Mouse (Mus musculus): Measurements from ENCODE around the gene Cdc6.
"Not testable (repeated sequence)": the region's sequence is repeated elsewhere in the genome, so short reads cannot be mapped to it uniquely, and the experiment has no call there.

Gene Cdc6

DNA sequence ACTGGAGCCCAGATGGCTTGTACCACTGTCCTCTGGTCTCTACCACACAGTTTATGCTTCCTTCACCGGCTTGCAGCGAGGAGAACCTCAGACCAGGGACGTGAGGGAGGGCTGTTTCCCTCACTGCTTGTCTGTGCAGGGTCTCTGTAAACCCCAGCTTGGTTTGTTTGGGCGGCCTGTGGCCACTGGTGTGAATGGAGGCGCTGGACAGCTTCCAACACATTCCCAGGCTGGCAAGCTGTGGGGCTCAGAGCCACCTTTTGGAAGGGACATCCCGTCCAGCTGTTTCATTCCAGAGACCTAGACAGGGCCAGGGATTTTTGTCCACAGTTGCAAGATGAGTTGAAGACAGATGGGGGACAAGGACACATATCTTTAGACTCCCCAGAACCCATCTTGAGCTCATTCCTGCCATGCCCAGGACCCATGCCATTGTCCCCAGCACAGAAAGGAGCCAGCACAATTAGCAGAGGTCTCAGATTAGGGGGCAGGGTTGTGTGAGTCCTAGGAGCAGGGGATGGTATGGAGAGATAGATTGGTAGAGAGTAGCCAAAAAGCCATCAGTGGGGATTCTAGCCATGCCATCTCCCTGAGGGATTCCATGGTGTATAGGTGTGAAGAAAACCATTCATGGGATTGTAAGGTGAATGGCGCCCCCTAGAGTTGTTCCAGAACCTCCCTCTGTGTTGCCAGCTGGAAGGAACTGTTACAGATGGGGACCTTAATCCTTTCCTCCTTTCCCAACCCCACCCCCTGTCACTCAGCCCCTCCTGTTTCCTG, 24.1 kb downstream of the Cdc6 start:
- no peak for DNase-seq (ENCODE audit: low read depth, low spot score)

DNA sequence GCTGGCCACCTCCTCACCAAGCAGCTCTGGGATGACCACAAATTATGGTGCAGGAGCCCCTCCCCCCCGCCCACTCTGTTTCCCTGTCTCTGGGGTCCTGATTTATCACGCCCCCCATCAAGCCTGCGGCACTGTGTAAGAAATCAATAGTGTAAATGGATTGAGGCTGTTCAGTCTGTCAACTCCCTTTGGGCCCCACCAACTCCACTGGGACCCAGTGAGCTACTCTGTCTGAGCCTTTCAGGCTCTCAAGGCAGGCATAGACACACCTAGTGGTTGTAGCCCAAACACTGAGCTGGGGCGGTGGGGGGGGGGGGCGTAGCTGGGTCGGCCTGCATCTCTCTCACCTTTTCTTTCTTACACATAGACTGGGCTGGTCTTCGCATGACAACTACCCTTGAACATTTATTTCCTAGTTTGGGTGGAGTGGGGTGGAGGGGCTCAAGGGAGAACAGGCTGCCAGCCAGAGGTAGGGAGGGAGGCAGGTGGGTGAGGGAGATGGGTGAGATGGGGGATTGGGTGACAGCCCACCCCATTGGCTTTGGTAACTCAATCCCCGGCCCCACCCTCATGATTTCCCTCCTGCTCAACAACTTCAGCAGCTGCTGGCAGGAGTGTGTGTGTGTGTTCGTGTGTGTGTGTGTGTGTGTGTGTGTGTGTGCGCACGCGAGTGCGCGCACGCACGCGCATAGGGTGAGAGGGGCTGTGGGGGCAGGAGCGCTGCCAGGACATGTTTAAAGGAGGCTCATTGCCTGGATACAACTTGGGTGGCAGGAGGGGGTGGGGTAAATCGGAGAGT, 24.9 kb downstream of the Cdc6 start:
- DNase-seq (ENCODE audit: low read depth, low spot score), result no peak

DNA sequence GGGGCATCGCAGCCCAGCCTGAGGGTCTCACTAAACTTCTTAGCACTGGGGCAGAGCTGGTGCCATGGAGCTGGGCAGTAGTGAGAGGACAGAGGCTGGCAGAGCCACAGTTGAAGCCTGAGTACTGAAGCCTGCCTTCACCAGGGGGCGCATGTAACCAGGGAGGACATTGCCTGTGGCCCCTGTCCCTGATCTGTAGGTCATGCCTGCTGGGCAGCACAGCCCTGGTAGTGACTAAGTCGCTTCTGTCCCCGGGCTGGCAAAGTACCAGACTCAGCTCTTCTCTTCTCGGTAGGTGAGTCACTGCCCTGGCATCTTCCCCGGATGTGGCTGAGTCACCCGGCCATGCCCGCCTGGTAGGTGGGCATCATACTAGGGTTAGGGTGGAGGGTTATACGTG, 25.6 kb downstream of the Cdc6 start:
- peak; percentile 59 for DNase-seq (ENCODE audit: low read depth, low spot score)

DNA sequence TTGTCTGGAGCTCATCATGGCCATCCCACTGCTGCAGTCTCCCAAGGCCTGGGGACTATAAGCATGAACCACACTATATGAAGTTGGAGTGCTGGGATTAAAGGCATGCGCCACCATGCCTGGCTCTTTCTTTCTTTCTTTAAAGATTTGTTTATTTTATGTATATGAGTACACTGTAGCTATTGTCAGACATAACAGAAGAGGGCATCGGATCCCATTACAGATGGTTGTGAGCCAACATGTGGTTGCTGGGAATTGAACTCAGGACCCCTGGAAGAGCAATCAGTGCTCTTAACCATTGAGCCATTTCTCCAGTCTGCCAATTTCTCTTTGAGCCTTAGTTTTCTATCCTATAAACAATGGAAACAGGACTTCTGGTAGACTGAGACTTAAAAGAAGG, 26.2 kb downstream of the Cdc6 start:
- DNase-seq (ENCODE audit: low read depth, low spot score), result not testable (repeated sequence)

DNA sequence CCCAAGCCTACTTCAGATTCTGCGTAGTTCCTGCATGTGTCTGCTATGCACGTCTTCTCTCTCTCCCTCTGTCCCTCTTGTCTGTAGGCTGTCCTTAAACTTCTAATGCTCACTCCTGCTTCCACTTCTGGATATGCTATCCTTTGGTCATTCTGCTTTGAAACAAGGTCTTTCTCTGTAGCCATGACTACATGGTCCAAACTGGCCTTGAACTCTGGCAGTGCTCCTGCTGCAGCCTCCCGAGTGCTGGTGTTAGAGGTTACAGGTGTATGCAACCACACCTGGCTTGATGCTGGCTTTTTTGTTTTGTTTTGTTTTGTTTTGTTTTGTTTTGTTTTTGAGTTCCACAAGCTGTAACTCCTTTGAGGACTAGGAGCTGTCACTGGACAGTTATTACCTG, 26.8 kb downstream of the Cdc6 start:
- DNase-seq (ENCODE audit: low read depth, low spot score), result no peak

DNA sequence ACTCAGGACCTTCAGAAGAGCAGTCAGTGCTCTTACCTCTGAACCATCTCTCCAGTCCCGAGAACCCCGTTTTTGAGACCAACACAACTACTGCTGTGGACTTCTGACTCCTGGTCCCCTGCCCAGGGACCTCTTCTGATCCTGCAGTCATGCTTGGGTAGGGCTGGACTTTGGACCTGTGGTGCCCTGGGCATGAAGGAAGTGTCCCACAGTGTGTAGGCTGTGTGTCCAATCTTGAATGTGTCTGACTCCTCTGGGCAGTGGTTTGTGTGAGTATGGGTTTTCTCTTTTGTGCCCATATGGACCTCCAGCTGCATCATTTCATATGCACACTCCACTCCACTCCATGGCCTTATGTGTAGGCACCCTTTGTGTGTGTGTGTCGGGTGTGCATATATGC, 27.5 kb downstream of the Cdc6 start:
- no peak for DNase-seq (ENCODE audit: low read depth, low spot score)

DNA sequence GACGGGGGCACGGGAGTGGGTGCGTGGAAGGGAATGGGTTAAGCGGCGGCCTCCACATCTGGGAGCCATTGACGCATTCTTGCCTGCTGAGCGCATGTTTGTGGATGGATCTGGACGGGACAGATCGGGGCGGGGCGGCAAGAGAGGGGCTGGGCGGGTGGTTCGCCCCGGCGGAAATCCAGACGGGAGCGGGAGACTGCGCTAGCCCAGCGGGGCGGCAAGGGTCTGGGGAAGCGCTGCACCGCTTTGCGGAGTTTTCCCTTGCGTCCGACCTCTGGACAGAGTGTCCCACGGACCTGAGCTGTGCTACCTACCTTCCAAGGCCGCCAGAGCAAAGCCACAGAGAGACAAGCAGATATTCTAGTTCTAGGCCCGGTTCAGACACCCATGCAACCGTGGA, 28.6 kb downstream of the Cdc6 start:
- no peak for DNase-seq (ENCODE audit: low read depth, low spot score)

DNA sequence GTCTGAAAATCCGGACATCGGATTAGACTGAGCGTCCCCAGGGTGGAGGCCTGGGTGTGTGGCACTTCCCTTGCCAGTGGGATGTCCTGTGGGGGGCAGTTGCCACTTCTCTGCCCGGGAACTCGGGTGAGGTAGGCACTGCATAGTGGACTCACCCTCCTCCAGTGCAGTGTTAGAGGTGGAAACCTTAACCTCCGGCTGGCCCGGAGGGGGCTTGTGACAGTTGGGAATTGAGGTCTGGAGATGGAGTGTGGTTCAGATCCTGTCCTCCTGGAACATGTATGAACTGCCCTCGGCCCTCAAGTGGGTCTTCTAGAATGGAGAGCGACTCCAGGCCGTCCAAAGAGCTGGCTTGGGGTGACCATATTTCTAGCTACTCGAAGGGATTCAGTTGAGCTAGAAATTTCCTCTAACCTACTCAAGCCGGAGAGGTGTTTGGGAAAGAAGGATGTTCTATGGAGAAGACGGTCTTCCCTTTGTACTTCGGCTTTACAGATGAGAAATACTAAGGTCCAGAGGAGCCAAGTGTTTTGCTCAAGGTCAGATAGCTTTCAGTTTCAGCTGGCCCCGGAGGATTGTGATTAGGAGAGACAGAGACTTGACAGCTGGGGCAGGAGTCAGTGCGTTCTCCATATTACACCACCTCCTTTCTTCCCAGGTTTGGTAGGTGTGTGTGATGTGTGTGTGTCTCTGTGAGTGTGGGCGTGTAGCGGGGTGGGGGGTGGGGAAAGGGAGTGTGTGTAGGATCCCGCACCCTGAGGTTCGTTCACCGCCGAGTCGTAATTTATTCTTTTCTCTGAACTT, 29.2 kb downstream of the Cdc6 start:
- DNase-seq (ENCODE audit: low read depth, low spot score), result no peak

DNA sequence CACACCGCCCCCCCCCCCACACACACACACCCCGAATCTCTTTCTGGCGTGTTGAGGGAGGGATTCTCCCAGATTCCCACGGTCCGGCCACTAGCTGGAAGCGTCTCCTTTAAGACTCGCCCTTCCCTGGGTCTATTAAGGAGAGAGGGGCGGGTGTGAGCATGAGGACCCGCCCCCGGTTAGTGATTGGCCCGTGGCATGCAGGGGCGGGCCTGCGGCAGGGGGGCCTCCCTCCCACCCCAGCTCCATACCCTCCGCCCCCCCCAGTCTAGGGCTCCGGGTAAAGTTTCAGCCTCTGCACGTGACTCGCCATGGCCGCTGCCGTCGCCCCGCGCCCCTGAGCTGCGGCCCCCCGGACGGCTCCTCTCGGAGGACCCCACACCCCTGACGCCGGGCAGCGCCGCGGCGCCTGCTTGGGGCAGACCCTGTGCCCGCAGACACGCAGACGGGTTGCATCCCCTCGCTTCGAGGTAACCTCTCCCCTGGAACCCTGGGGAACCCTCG, 29.9 kb downstream of the Cdc6 start:
- DNase-seq (ENCODE audit: low read depth, low spot score), result peak; percentile 93

DNA sequence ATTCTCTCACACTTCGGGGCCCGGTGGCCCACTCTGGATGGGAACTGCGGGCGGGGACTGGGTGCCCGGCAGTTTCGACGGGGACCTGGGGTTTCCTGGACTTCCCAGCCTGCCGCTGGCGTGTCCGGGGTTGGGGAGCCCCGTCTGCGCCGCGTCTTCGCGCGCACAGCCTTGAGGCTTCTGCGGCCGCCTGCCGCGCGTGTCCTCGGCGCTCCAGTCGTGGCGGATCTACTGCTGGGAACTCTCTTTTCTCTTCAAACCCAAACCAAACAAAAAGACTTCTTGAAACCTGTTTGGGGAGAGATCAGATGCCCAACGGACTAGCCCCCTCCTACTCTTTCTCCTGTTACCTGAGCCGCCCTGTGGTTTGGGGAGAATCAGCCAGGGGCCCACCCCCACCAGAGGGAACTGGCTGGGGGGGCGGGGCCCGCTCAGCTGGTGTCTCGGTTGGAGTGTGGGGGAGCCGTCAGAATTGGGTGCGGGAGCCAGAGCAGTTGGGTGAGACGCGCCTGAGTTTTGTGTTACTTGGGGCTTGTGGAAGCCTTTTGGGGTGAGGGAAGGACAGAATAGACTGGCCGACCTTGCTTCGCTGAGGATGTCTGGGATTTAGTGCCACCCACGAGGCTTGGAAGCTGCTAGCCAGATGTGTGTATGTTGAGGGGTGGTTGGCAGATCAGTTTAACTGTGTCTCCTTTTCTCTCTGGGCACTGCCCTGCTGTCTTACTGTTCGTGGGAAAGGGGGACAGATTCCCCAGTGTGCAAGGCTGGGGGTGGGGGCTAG, 30.5 kb downstream of the Cdc6 start:
- peak; percentile 85 for DNase-seq (ENCODE audit: low read depth, low spot score)

DNA sequence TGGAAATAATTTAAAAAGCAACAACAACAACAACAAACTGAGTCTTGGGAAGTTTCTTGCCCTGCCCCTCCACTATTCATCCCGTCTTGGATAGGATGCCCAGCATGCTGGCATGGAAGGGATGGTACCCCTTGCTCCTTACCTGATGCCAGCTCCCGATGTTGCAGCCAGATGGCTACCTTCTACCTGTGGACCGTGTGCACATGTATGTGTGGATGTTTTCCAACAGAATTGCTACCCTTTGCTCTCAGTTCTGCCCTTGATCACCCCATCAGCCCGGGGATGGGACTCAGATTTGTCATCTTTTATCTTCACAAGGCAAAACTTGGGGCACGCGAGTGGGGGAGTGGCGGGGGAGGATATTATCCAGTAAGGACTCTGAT, 31.1 kb downstream of the Cdc6 start:
- no peak for DNase-seq (ENCODE audit: low read depth, low spot score)

DNA sequence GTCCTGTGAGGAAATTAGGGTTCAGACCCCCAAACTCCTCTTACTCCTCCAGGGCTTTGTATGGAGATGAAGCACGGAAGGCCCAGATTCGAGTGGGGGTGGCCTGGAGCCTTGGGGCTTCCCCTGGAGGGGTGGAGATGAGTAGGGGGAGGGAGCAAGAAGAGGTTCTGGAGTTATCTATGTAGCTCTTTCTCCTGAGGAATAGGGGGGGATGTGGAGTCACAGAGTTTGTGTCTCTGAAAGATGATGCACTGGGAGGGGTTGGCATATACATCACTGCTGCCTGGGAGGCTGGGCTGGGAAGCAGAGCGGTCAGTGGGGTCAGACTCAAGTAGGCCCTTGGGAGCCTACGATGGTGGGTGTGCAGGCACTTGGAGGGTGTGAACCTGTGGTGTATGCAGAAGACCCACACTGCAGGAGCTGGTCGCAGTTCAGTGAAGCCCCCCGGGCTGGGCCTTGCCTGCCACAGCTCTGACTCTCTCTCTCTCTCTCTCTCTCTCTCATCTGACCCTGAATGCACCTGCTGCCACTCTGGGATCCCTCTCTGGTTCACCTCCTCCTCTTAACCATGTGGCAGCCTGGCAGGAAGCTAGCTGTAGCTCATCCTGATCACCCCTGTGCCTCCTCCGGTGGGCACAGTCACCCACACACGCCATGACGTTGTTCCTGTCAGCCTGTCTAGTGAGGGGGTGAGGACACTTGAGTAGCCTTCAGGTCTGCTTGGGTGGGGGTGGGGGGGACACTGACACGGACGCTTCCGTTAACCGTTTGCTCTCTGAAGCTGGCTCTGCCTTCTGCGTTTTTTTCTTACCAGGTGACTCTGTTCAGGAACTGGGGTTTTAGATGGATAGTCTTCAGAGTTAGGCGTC, 31.7 kb downstream of the Cdc6 start:
- peak; percentile 79 for DNase-seq (ENCODE audit: low read depth, low spot score)

DNA sequence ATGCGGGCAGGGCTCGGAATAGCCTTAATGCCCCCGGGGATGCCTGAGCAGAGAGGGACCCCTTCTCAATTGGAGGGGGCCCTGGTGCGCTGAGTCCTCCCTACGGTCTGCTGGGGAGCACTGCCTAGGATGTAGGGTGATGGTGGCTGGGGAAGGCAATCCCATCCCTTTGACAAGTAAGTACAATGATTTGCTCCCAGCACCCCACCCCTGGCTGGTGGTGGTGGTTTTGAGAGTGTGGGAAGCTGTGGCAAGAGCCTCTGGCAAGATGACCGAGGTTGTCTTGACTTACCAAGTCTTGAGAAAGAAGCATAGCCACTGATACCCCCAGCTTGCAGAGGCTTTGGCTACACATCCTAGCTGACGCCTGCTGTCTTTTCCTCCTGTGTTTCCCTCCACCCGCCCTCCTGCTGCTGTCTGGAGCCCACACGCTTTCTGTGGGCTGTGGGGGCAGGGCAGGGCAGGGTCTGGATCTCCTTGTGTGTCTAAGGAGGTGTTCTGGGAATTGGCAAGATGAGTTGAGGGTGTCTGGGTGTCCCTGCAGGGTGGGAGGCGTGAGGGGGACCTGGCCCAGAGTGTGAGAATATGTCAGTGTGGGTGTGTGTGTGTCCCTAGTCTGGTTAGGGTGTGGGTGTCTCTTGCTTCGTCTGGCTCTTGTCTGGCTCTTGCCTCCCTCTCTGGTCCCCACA, 32.5 kb downstream of the Cdc6 start:
- no peak for DNase-seq (ENCODE audit: low read depth, low spot score)

DNA sequence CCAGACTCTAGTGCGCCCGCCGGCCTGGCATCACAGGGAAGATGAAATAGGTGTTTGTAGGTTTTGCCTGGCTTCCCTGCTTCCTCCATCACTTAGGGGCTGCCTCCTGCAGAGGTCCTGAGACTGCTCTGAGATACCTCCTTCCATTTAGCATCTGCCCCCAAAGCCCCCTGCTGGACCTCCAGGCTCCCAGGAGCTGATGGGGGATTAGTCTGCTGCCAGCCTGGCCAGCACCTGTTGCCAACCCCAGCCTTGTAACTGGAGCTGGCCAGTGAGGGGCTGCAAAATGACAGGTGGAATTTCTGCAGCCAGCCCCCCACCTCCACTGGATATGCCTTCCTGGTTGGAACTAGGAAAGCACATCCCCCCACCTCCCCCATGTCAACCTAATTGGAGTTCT, 33.2 kb downstream of the Cdc6 start:
- no peak for DNase-seq (ENCODE audit: low read depth, low spot score)

DNA sequence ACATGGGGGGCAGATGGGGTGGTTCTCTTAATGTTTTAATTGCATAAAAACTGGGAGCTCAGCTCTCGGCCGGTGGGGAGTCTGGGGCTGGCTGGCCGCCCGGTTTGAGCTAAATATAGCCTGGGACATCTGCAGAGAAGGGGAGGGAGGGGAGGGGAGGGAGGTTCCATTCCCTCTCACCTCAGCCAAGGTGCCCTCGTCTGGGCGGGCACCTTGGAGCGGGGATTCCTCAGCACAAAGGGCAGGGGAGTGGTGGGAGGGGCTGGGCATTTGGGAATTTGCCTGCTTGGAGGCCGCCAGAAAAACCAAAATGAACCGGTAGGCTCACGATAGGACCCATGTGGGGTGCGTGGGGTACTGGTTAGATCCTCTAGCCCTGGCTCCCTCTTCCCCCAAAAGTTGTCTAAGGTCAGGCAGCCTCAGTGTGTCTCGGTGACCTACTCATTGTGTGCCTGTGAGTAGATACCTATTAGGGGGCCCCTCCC, 33.8 kb downstream of the Cdc6 start:
- peak; percentile 87 for DNase-seq (ENCODE audit: low read depth, low spot score)

DNA sequence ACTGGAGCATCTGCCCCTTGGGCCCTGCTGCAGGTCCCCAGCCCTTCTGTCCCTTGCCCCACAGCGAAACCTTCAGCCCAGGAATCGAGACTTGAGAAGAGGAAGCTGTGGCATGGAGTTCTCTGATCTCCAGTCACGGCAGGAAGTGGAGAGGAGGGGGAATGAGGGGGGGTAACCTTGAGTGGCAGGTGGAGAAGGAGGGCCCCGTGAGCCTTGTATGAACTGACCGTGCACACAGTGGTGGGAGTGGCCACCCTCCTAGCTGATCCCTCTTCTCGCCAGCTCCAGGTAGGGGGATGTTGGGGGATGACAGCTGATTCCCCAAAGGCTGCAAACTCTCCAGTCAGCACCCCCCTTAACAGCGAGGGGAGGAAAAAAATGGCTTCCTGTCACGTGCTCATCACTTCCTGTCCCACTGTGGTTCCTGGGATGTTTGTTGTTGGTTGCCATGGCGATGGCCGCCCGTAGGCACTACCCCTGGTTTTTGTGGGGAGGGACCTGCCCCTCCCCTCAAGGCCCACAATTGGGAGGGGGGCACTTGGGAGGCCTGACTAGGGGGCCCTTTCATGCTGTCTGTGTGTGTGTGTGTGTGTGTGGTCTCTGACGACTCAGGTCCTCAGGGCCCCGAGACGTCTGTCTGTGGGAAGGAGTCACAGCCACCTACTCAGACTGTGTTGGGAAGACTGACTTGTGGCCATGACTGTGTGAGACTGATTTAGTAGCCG, 34.4 kb downstream of the Cdc6 start:
- peak; percentile 98 for DNase-seq (ENCODE audit: low read depth, low spot score)

DNA sequence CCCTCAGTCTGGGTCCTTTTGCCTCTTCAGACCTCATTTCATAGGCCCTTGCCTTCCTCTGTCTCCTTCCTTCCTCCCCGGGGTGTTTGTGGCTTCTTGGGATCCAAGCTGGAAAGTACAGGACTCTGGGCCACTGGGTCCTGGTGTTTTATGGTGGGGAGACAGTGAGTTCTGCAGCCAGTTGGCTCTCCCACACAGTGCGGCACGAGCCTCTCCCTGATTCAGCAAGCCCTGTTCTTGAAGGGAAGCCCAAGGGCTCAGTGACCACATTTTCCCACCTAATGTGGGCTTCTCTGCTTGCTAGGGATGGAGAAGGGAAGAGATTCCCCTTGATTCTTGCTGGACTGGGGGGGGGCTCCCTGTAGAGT, 34.9 kb downstream of the Cdc6 start:
- no peak for DNase-seq (ENCODE audit: low read depth, low spot score)

DNA sequence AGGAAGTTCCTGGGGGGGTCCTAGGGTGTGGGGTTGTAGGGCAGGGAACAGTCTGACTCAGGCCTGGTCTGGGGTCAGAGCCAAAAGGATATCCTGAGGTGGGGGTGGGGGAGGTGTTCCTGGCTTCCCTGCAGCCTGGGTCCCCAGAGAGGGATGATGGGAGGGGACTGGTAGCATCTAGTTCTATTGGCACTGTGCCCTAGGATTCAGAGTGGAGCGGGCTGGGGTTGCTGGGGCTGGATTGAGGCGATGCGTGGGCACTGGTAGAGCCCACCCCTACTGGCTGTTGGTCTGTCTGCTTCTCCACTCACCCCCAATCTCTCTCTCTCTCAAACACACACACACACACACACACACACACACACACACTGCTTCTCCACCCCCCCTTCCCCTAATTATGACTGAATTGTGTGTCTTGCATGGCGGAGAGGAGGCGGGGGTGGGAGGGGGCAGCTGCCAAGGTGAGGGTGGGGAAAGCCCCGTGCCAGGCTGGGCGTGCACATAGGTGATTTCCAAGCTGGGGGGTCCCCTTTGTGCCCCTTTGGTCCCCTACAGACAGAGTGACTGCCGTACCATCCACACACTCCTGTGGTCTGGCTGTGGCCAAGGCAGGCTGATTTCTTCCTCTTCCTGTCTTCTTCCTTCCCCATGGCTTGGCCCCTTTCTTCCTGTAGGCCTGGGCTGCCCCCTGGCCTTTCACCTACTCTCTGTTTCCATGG, 35.5 kb downstream of the Cdc6 start:
- peak; percentile 93 for DNase-seq (ENCODE audit: low read depth, low spot score)

Data from A20 (cell line).